Mouse (Mus musculus) heart, embryonic 10.5 days (tissue): ENCODE results near the gene Atp5e. TPM values are rescaled to one million over a fixed set of nuclear protein-coding genes. Genes with fewer than 3 reads are reported as not detected.

Source experiments
- DNase-seq: peaks from one replicate; pipeline ENCODE4 v3.0.0-alpha.2; 2017; ENCODE audit warnings: low spot score
- H3K27ac ChIP-seq: fragments of 300-500 bp; sonication (generic); 2 replicates; pipeline ENCODE4 v1.5.1; 2016; ENCODE audit warnings: mild to moderate bottlenecking
- H3K27me3 ChIP-seq: fragments of 300-500 bp; sonication (generic); 2 replicates; pipeline ENCODE4 v1.6.1; 2016; ENCODE audit warnings: mild to moderate bottlenecking; ENCODE audit not compliant: poor library complexity, insufficient read depth, severe bottlenecking
- H3K36me3 ChIP-seq: fragments of 300-500 bp; sonication (generic); 2 replicates; pipeline ENCODE4 v1.6.1; 2016; ENCODE audit warnings: mild to moderate bottlenecking, moderate library complexity
- H3K4me1 ChIP-seq: fragments of 300-500 bp; sonication (generic); 2 replicates; pipeline ENCODE4 v1.6.1; 2016; ENCODE audit warnings: mild to moderate bottlenecking
- H3K4me3 ChIP-seq: fragments of 300-500 bp; sonication (generic); 2 replicates; pipeline ENCODE4 v1.5.1; 2016; ENCODE audit warnings: mild to moderate bottlenecking, moderate library complexity
- H3K9me3 ChIP-seq: fragments of 300-500 bp; sonication (generic); 2 replicates; pipeline ENCODE4 v1.6.1; 2016; ENCODE audit warnings: mild to moderate bottlenecking, moderate library complexity
- WGBS: fragments of 180-500 bp; shearing (Covaris S2); methylation state at CpG from one replicate; pipeline ENCODE4 v1.1.7; 2016; 5-methylcytosine and 5-hydroxymethylcytosine counted together
- polyA plus RNA-seq: library from polyadenylated mRNA; unstranded; fragments of >200 nt; fragmentation: Nextera tagmentation; extraction: Ambion mirVana; gene quantifications from 2 replicates; pipeline ENCODE4 v1.2.1, GENCODE M21; 2016

Atp5e gene
- 675 and 791 TPM in 2 replicates for polyA plus RNA-seq

DNA sequence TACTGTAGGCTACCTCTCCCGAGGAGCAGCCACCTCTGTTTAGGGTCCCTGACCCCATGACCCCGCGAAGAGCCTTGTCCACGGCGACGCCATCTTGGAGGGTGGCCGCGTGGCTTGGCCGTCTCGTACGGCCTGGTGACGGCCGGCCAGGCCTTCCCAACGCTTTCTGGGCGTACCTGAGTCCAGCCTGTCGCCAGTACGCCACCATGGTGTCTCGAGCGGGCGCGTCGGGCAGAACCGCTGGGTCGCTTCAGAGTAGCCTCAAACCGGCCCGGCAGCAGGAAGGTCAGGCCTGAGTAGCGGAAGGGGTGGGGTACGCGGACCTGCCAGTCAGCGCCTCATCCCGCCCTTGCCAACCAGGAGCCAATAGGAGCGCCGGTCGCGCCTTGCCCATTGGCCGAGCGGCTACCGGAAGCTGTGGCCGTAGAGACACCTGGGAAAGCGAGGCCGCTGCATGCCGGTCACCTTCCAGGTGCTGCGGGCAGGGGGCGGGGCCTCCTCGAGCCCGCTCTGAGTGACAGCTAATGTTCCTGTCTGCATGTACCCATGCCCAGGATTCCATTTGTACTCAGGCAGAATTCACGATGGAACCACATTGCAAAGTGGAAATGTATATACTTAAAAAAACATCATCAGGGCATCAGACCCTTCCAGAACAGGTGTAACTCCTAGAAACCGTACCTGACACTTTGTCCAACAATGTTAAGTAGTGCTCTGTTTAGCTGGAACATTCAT, at the start of gene Atp5e:
Gene Atp5e (minus strand): TSS at position 317 of the 735 bp plus-strand sequence.
- peak within 1 kb of the TSS; percentile 81 for H3K4me3 ChIP-seq
- 2% methylated on average over 48 of the region's 48 CpGs for WGBS
- H3K27ac ChIP-seq: peak within 1 kb of the TSS; percentile 99
- no peaks in the 10 kb centered on the region for H3K27me3 ChIP-seq
- H3K36me3 ChIP-seq: peaks cover 70% of the 10 kb centered on the region
- DNase-seq: peak; percentile 99
- H3K9me3 ChIP-seq: no peaks in the 10 kb centered on the region
- peaks cover 11% of the 10 kb centered on the region for H3K4me1 ChIP-seq

- Histone ChIP-seq H3K4me3 (no peak overlapping the region), H3K36me3 (no peaks in the 10 kb centered on the region), H3K27ac (no peak overlapping the region), H3K27me3 (no peaks in the 10 kb centered on the region), H3K4me1 (no peaks in the 10 kb centered on the region), H3K9me3 (0 out of 2 replicates have a peak, but pooled peaks cover 5% of the 10 kb centered on the region)
- 89% methylated on average over 8 of the region's 8 CpGs for WGBS
- DNase-seq: no peak
These were observed 45.9 kb upstream of the Atp5e start for GRCm38 (mm10) chr2:174509825-174510224.

GRCm38 (mm10) chr2:174507998-174508397, 44.1 kb upstream of the Atp5e start:
- 85% methylated on average over 4 of the region's 4 CpGs for WGBS
- Histone ChIP-seq H3K4me3 (no peak overlapping the region), H3K27me3 (no peaks in the 10 kb centered on the region), H3K4me1 (peaks cover under 1% of the 10 kb centered on the region; the same call in 1 of the 2 replicates), H3K27ac (no peak overlapping the region), H3K36me3 (no peaks in the 10 kb centered on the region), H3K9me3 (0 out of 2 replicates have a peak, but pooled peaks cover 5% of the 10 kb centered on the region)
- peak; percentile 53 for DNase-seq

GRCm38 (mm10) chr2:174502831-174503460, 39.0 kb upstream of the Atp5e start:
- no peak for DNase-seq
- H3K4me1 ChIP-seq: peaks cover 8% of the 10 kb centered on the region; the same call in 1 of the 2 replicates
- 55% methylated on average over 25 of the region's 25 CpGs for WGBS
- no peaks in the 10 kb centered on the region for H3K27me3 ChIP-seq
- H3K27ac ChIP-seq: no peak overlapping the region
- no peak overlapping the region for H3K4me3 ChIP-seq
- H3K9me3 ChIP-seq: 0 out of 2 replicates have a peak, but pooled peaks cover 5% of the 10 kb centered on the region
- no peaks in the 10 kb centered on the region for H3K36me3 ChIP-seq

DNA sequence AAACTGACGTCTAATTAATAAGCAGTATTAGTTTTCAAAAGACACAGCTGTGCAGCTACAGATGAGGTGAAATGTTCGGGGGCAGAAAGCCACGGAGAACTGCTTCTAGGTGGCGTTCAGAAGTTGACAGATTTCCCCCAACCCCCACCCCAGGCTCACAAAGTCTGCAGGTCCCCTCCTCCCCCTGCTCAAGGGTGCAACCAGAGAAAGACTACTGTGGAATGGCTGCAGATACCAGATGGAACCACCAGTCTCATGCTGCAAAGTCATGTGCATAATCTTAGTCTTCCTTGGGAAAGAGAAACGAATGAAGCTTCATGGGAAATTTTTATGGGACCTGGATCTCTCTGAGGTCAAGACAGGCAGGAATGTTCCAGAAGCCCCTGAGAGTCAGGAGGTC, 38.4 kb upstream of the Atp5e start:
- Histone ChIP-seq H3K9me3 (0 out of 2 replicates have a peak, but pooled peaks cover 5% of the 10 kb centered on the region), H3K4me1 (peaks cover 8% of the 10 kb centered on the region; the same call in 1 of the 2 replicates), H3K27ac (no peak overlapping the region), H3K4me3 (no peak overlapping the region), H3K27me3 (no peaks in the 10 kb centered on the region), H3K36me3 (no peaks in the 10 kb centered on the region)
- whole genome bisulfite sequencing: 54% methylated on average over 5 of the region's 5 CpGs
- no peak for DNase-seq

DNA sequence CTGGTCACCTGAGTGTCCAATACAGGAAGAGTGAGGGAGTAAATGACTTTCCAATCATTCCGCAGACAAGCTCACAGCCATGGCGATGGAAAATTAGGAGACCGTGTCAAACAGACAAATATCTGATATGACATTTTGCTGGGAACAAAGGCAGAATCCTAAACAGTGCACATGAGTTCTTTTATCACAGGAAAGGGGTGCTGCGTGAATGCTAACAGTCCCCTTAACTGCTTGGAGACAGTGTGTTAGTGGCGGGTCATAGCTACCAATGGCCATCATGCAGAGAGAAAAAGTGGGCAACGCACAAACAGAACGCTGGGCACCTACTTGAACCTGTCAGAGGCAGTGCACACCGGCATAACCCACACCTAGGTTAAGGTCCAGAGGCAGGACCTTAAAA, 37.6 kb upstream of the Atp5e start:
- 85% methylated on average over 8 of the region's 8 CpGs for WGBS
- H3K4me1 ChIP-seq: peaks cover 8% of the 10 kb centered on the region; the same call in 1 of the 2 replicates
- no peaks in the 10 kb centered on the region for H3K36me3 ChIP-seq
- H3K27me3 ChIP-seq: no peaks in the 10 kb centered on the region
- no peak overlapping the region for H3K4me3 ChIP-seq
- no peak overlapping the region for H3K27ac ChIP-seq
- 0 out of 2 replicates have a peak, but pooled peaks cover 1% of the 10 kb centered on the region for H3K9me3 ChIP-seq
- no peak for DNase-seq

DNA sequence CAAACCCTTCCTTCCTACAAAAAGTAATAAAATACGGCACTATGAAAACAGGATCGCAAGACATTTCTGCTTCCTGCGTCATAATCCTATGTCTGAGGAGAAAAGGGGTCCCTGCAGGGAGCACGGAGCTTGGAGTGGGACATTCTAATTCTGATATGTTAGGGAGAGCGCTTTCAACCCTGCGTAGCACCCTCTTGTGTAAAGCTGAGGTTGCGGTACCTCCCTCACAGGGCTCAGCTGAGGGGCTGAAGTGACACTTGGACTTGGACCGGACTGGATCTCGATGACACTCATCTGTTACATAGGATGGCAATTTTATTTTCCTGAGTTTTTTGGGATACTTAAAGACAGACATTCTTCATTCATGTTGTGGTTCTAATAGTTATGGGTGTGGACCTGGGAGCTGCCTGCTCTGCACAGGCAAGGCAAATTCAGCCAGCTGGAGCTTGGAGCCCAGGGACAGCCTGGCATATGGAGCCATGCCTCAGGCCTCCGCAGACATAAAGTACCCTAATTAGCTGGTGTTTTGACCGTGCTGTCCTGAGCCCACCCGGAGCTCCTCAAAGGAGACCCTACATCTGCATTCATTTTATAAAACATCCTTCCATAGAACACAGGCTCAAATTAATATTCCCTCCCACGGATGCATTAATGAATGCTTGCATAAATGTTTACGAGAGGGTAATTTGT, 37.1 kb upstream of the Atp5e start:
- no peak overlapping the region for H3K27ac ChIP-seq
- WGBS: 85% methylated on average over 14 of the region's 14 CpGs
- no peaks in the 10 kb centered on the region for H3K36me3 ChIP-seq
- no peak overlapping the region for H3K4me3 ChIP-seq
- DNase-seq: no peak
- H3K4me1 ChIP-seq: peaks cover 8% of the 10 kb centered on the region; the same call in 1 of the 2 replicates
- no peaks in the 10 kb centered on the region for H3K27me3 ChIP-seq
- no peaks in the 10 kb centered on the region for H3K9me3 ChIP-seq

DNA sequence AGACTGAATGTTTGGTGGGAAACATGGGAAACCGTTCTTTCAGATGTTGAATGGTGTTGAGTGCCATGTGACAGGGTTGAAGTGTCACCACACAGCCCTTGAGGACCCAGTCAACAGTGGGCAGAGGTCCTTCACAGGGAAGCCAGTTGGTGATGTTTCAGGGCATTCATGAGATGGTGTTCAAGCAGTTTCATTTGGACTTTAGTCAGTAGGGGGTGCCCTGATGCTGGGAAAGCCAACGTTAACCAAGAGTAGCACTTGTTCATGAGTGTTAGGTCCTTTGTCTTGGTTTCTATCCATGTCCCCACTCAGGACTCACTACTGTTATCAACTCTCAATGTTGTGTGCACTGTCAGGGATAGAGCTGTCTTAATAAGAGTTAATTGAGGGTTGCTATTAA, 29.0 kb upstream of the Atp5e start:
- H3K27ac ChIP-seq: no peak overlapping the region
- no peak overlapping the region for H3K4me3 ChIP-seq
- no peak for DNase-seq
- H3K4me1 ChIP-seq: no peaks in the 10 kb centered on the region
- no peaks in the 10 kb centered on the region for H3K36me3 ChIP-seq
- 57% methylated on average over 2 of the region's 2 CpGs for WGBS
- no peaks in the 10 kb centered on the region for H3K27me3 ChIP-seq
- no peaks in the 10 kb centered on the region for H3K9me3 ChIP-seq

GRCm38 (mm10) chr2:174487005-174487404, 23.1 kb upstream of the Atp5e start:
- H3K36me3 ChIP-seq: no peaks in the 10 kb centered on the region
- WGBS: 83% methylated on average over 5 of the region's 5 CpGs
- H3K4me1 ChIP-seq: no peaks in the 10 kb centered on the region
- H3K27me3 ChIP-seq: no peaks in the 10 kb centered on the region
- H3K4me3 ChIP-seq: no peak overlapping the region
- no peaks in the 10 kb centered on the region for H3K9me3 ChIP-seq
- H3K27ac ChIP-seq: no peak overlapping the region
- no peak for DNase-seq

DNA sequence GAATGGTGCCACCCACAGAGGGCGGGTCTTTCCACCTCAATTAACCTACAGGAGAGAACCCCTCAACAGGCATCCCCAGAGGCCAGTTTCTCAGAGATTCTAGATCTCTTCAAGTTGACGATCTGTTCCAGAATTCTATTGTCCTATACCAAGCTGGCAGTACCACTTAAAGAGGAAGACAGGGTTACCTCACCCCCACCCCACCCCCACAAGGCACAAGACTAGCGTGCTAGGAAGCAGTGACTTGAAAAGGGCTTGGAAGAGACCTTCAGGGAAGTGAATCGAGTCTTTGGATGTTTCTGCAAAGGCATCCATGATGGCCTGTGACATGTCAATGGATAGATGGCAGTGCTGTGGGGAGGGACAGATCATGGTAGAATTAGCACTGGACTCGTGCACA, 14.8 kb upstream of the Atp5e start:
- Histone ChIP-seq H3K27ac (no peak overlapping the region), H3K4me3 (no peak overlapping the region), H3K36me3 (no peaks in the 10 kb centered on the region), H3K4me1 (no peaks in the 10 kb centered on the region), H3K27me3 (0 out of 2 replicates have a peak, but pooled peaks cover 4% of the 10 kb centered on the region), H3K9me3 (no peaks in the 10 kb centered on the region)
- WGBS: 65% methylated on average over 5 of the region's 5 CpGs
- no peak for DNase-seq

DNA sequence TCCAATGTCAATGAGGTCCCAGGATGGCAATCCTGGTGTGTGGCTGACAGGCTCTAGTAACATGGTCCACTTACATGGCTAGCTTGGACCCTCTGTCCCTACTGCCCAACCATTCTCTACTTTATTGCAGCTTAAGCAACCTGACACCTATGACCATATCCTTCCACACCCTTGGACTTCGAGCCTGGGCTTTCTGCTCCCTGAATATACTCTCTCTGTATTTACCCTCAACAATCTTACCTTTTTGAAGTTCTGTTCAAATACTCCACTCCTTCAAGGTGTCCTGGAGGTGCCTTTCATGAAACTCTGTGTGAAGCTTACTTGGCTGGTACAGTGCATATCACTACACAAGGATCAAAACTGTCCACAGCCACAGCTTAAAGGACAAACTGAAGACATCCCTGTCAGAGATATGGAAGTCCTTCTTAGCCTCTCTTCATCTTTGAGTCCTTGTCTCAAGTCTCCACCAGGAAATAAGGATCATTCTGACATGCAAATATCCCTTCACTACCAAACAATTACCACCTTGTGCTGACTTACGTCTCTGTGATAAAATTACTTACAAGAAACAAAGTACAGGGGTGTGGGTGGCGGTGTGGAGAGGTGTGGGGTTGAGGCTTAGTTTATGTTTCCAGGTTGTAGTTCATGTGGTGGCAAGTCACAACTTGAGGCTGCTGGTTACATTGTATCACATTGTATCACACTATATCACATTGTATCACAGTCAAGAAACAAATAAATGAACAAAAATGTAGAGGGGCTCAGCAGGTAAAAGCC, 13.8 kb upstream of the Atp5e start:
- peaks cover 8% of the 10 kb centered on the region; the same call in 1 of the 2 replicates for H3K4me1 ChIP-seq
- H3K9me3 ChIP-seq: no peaks in the 10 kb centered on the region
- H3K4me3 ChIP-seq: no peak overlapping the region
- H3K27me3 ChIP-seq: 0 out of 2 replicates have a peak, but pooled peaks cover 4% of the 10 kb centered on the region
- 74% methylated on average over 3 of the region's 3 CpGs for WGBS
- H3K27ac ChIP-seq: no peak overlapping the region
- DNase-seq: no peak
- H3K36me3 ChIP-seq: no peaks in the 10 kb centered on the region

DNA sequence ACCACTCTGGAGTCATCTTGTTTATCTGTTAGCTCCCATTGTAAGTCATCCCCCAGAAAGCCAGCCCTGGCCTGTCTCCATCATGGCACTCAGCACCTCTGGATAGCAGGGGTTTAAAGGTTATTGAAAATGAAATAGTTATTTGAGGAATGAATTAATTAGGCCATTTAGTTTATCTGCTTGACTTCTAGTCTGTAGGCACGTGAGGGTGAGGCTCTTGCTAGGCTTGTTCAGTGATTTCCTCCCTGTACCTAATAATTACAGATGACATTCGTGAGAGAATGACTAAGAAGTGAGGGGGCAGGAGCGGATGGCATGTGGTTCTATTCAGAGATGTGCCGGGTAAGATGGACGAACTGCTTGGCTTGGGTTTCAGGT, 9.6 kb upstream of the Atp5e start:
- Histone ChIP-seq H3K27ac (peak overlapping the region; percentile 95), H3K9me3 (no peaks in the 10 kb centered on the region), H3K4me1 (peaks cover 32% of the 10 kb centered on the region), H3K36me3 (peaks cover 26% of the 10 kb centered on the region), H3K27me3 (0 out of 2 replicates have a peak, but pooled peaks cover 4% of the 10 kb centered on the region), H3K4me3 (peak overlapping the region; percentile 78)
- DNase-seq: no peak
- WGBS: 83% methylated on average over 5 of the region's 5 CpGs
